Mouse (Mus musculus): ENCODE data around the gene Laptm5.

DNA sequence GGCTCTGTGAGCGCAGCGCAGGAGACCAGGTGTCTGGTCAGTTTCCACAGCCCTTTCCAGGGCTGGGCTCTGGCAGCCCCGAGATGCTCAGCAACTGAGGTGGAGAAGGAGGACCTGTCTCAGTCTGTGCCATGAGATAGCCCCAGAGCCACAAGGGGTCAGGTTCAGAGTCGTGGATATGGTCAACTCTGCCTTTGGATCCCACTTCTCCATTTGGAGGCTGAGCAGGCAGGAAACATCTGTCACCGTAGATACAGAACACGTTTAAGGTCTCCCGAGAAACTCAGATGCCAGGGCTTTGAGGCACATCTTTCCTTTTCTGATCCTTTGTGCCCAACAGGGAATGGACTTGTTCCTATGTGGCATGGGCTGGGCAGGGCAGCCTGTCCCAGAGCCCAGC lies 31.9 kb downstream of the Laptm5 start:
- TF ChIP-seq CTCF (conservative IDR thresholded peaks at IDR 0.05; ENCODE audit: low read length) (no peak), POU5F1 (IDR thresholded peaks at IDR 0.05; ENCODE audit: borderline replicate concordance, low read length) (no peak), NANOG (IDR thresholded peaks at IDR 0.05; ENCODE audit: borderline replicate concordance, low read length) (no peak)
